Mouse (Mus musculus): ENCODE measurements around the gene Hist1h4b. TPM values are rescaled to one million over a fixed set of nuclear protein-coding genes. Genes with fewer than 3 reads are reported as not detected.
A peak's percentile ranks its signal among the peaks of the same experiment; 100 is the strongest.

Gene Hist1h4b
- total and polyA plus RNA-seq, 3 experiments = 19.0 to 3,071 TPM; not detected in 1

DNA sequence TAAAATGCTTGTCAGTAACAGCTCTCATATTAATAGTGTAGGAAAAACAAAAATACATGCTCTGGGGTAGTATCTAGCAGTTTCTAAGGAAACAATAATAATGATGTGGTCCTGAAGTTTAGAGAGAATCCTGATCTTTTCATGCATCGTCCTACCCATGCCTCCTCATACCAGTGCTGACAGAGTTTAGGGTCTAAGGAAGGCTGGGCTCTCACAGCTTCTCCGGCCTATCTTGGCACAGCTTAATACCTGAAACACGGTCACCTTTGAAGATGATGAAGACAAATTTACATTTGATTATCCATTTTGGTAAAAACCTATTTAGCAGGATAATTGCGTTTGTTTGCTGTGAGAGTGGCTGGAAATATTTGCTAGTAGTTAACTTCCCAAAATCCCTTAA lies 12.8 kb upstream of the Hist1h4b start:
- Histone ChIP-seq H3K4me3 (ENCODE audit: control insufficient read depth in 1 of 2, insufficient read depth in 1 of 2, low read depth in 2 of 2, low read length in 2 of 2) (peak overlapping the region; percentile 0 to 42; a peak in 2 of 4 replicates), H3K9me3 (replicated peaks; ENCODE audit: insufficient read depth, low read length) (no peaks in the 10 kb centered on the region), H3K79me2 (ENCODE audit: control insufficient read depth, insufficient read depth, low read length, poor library complexity) (peaks cover 1% of the 10 kb centered on the region; the same call in 1 of the 2 replicates), H3K36me3 (ENCODE audit: control insufficient read depth in 1 of 2, insufficient read depth in 2 of 2, low read length in 2 of 2) (peaks cover 0 to 30% of the 10 kb centered on the region in 2 experiments; a peak in 2 of 4 replicates), H3K27me3 (ENCODE audit: control insufficient read depth in 1 of 2, insufficient read depth in 2 of 2, low read length in 2 of 2) (no peaks in the 10 kb centered on the region), H3K27ac (ENCODE audit: control insufficient read depth, low read depth, low read length) (peak overlapping the region; percentile 95), H3K4me1 (ENCODE audit: control insufficient read depth in 1 of 2, insufficient read depth in 2 of 2, low read length in 2 of 2) (peaks cover 0 to 12% of the 10 kb centered on the region in 2 experiments; a peak in 1 of 4 replicates), H3K9ac (ENCODE audit: control insufficient read depth, low read depth, low read length, poor library complexity, severe bottlenecking) (peak overlapping the region; percentile 84)
- TF ChIP-seq TBP (IDR thresholded peaks at IDR 0.05; ENCODE audit: low read depth, low read length) = no peak
- TF ChIP-seq ZNF384 (IDR thresholded peaks at IDR 0.05; ENCODE audit: low read depth, low read length) = no peak
- no peak for TF ChIP-seq RAD21 (IDR thresholded peaks at IDR 0.05; ENCODE audit: low read depth, low read length)
- TF ChIP-seq MYC (IDR thresholded peaks at IDR 0.05; ENCODE audit: low read depth, low read length) = no peak
- TF ChIP-seq GABPA (IDR thresholded peaks at IDR 0.05; ENCODE audit: low read depth, low read length) = no peak
- no peak for TF ChIP-seq TAL1 (IDR thresholded peaks at IDR 0.05; ENCODE audit: low read length)
- TF ChIP-seq UBTF (IDR thresholded peaks at IDR 0.05; ENCODE audit: borderline replicate concordance, insufficient read depth, low read depth, low read length) = no peak
- TF ChIP-seq NELFE (IDR thresholded peaks at IDR 0.05; ENCODE audit: low read depth, low read length) = no peak
- TF ChIP-seq MYB (IDR thresholded peaks at IDR 0.05; ENCODE audit: low read depth, low read length) = no peak
- no peak for TF ChIP-seq KAT2A (conservative IDR thresholded peaks at IDR 0.05; ENCODE audit: low read depth, low read length)
- TF ChIP-seq SMC3 (IDR thresholded peaks at IDR 0.05; ENCODE audit: low read depth, low read length) = no peak
- TF ChIP-seq ETS1 (IDR thresholded peaks at IDR 0.05; ENCODE audit: low read depth, low read length) = no peak
- no peak for TF ChIP-seq ZKSCAN1 (IDR thresholded peaks at IDR 0.05; ENCODE audit: low read depth, low read length)
- TF ChIP-seq POLR2A (IDR thresholded peaks at IDR 0.05; ENCODE audit: control insufficient read depth in 1 of 2, insufficient read depth in 1 of 2, low read depth in 1 of 2, low read length in 2 of 2, poor library complexity in 1 of 2) = no peak
- TF ChIP-seq CHD1 (IDR thresholded peaks at IDR 0.05; ENCODE audit: low read depth, low read length) = no peak
- DNase-seq (ENCODE audit: low read depth, low spot score) = peak; percentile 74

DNA sequence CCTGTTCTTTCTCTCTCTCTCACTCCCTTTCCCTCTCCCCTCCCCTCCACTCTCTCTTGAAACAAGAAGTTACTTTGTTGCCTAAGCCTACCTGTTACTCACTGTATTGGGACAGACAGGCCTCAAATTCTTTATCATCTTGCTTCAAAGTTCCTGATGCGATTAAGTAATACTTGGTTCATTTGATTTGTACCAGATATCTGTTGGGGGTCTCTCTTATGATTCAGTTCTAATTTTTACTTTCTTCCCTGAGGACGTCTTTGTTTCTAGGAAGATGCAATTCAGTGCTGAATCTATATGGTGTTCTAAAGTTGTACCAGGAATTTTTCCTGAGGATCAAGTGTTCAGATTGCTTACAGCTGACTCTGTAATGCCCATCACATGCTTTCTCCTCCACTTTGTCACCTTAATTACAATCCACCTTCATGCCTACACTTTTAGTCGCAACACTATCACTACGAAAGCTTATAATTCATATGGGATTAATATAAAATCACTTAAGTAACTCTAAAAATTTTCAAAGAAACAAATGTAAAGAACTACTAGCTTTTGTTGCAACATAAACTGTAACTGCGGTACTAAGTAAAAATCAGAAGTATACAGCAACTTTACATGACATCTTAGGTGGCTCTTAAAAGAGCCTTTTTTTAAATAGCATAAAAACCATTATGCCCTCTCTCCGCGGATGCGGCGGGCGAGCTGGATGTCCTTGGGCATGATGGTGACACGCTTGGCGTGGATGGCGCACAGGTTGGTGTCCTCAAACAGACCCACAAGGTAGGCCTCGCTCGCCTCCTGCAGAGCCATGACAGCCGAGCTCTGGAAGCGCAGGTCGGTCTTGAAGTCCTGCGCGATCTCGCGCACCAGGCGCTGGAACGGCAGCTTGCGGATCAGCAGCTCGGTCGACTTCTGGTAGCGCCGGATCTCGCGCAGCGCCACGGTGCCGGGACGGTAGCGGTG lies 12.1 kb upstream of the Hist1h4b start:
- Histone ChIP-seq H3K4me3 (ENCODE audit: control insufficient read depth in 1 of 2, insufficient read depth in 1 of 2, low read depth in 2 of 2, low read length in 2 of 2) (peak overlapping the region; percentile 0 to 53), H3K79me2 (ENCODE audit: control insufficient read depth, insufficient read depth, low read length, poor library complexity) (peaks cover 1% of the 10 kb centered on the region; the same call in 1 of the 2 replicates), H3K4me1 (ENCODE audit: control insufficient read depth in 1 of 2, insufficient read depth in 2 of 2, low read length in 2 of 2) (peaks cover 0 to 13% of the 10 kb centered on the region in 2 experiments; a peak in 2 of 4 replicates), H3K36me3 (ENCODE audit: control insufficient read depth in 1 of 2, insufficient read depth in 2 of 2, low read length in 2 of 2) (peaks cover 0 to 38% of the 10 kb centered on the region in 2 experiments; a peak in 2 of 4 replicates), H3K27ac (ENCODE audit: control insufficient read depth, low read depth, low read length) (peak overlapping the region; percentile 95), H3K27me3 (ENCODE audit: control insufficient read depth in 1 of 2, insufficient read depth in 2 of 2, low read length in 2 of 2) (no peaks in the 10 kb centered on the region), H3K9ac (ENCODE audit: control insufficient read depth, low read depth, low read length, poor library complexity, severe bottlenecking) (peak overlapping the region; percentile 84), H3K9me3 (replicated peaks; ENCODE audit: insufficient read depth, low read length) (no peaks in the 10 kb centered on the region)
- TF ChIP-seq TBP (IDR thresholded peaks at IDR 0.05; ENCODE audit: low read depth, low read length) (peak; percentile 72; the same call in 1 of the 2 replicates), UBTF (IDR thresholded peaks at IDR 0.05; ENCODE audit: borderline replicate concordance, insufficient read depth, low read depth, low read length) (peak; percentile 92; the same call in 1 of the 2 replicates), USF2 (IDR thresholded peaks at IDR 0.05; ENCODE audit: borderline replicate concordance in 1 of 2, insufficient read depth in 1 of 2, low read depth in 1 of 2, low read length in 2 of 2) (no peak), POLR2A (IDR thresholded peaks at IDR 0.05; ENCODE audit: control insufficient read depth in 1 of 2, insufficient read depth in 1 of 2, low read depth in 1 of 2, low read length in 2 of 2, poor library complexity in 1 of 2) (peak; percentile 97 to 99), TAL1 (IDR thresholded peaks at IDR 0.05; ENCODE audit: low read length) (no peak), POLR2AphosphoS5 (IDR thresholded peaks at IDR 0.05; ENCODE audit: borderline replicate concordance, low read depth, low read length) (peak; percentile 97; the same call in 1 of the 2 replicates), ETS1 (IDR thresholded peaks at IDR 0.05; ENCODE audit: low read depth, low read length) (no peak), BHLHE40 (IDR thresholded peaks at IDR 0.05; ENCODE audit: borderline replicate concordance, low read depth, low read length) (no peak), JUND (IDR thresholded peaks at IDR 0.05; ENCODE audit: low read depth, low read length) (no peak)
- DNase-seq (ENCODE audit: low read depth, low spot score) = peak; percentile 81

All from MEL (cell line).